Mouse (Mus musculus) small intestine, adult 2 months (tissue): ENCODE data around the gene Mark1.

Experiments used
- CTCF ChIP-seq: fragments of 200-500 bp; IDR thresholded peaks from 2 replicates; pipeline ENCODE4 v1.5.1; 2012; ENCODE audit warnings: low read depth, mild to moderate bottlenecking, control low read depth, inconsistent platforms, low read length, moderate library complexity, mixed read lengths; ENCODE audit not compliant: insufficient replicate concordance, insufficient read length; ENCODE audit errors: extremely low read depth
- POLR2A ChIP-seq: fragments of 200-500 bp; IDR thresholded peaks from 2 replicates; pipeline ENCODE4 v1.6.1; 2012; ENCODE audit warnings: low read depth, mild to moderate bottlenecking, control low read depth, inconsistent platforms, low read length, moderate library complexity

DNA sequence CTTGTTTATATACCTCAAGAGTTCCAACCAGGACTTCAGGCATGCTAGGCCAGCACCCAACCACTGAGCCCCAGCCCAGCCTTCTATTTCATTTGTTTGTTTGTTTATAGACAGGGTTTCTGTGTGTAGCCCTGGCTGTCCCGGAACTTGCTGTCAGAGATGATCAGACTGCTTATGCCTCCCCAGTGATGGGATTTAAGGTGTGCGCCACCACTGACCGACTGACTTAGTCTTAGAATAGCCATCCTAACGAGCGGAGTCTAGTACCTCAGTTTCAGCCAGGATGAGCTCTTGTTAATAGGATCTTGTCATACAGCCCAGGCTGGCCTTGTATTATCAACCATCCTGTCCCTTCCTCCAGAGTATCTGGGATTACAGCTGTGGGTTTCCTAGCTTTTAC, 118.2 kb downstream of the Mark1 start:
- TF ChIP-seq CTCF = no peak
- no peak for TF ChIP-seq POLR2A
